Mouse (Mus musculus): ENCODE results near the gene Ppef2. TPM values are rescaled to one million over a fixed set of nuclear protein-coding genes. Genes with fewer than 3 reads are reported as not detected.

Ppef2 gene
- polyA plus RNA-seq, 1 experiment from 2014 or later: 0.57 TPM

- WGBS: 2% methylated on average over 54 of the region's 54 CpGs
- Histone ChIP-seq H3K4me3 (ENCODE audit: low read length) (peak within 1 kb of the TSS; percentile 74), H3K4me2 (ENCODE audit: low read depth, low read length) (peak within 1 kb of the TSS; percentile 85), H3K9ac (ENCODE audit: low read depth, low read length) (peak within 1 kb of the TSS; percentile 74), H3K9me3 (ENCODE audit: control insufficient read depth, low read length) (no peaks in the 10 kb centered on the region), H3K36me3 (ENCODE audit: control insufficient read depth, insufficient read depth, low read length) (no peaks in the 10 kb centered on the region), H3K27me3 (replicated peaks; ENCODE audit: control insufficient read depth, insufficient read depth, low read length) (no peaks in the 10 kb centered on the region), H3K4me1 (ENCODE audit: control insufficient read depth, insufficient read depth, low read length) (peaks cover 11% of the 10 kb centered on the region), H3K27ac (ENCODE audit: low read length) (peak within 1 kb of the TSS; percentile 82)
- peak; percentile 98 for ATAC-seq
Observed at GRCm38 (mm10) chr5:92277437-92278394, 21.6 kb upstream of the Ppef2 start, which contains the start of gene Naaa. Gene Naaa (minus strand): TSS chr5:92278170.

GRCm38 (mm10) chr5:92270496-92270895 lies 14.4 kb upstream of the Ppef2 start:
- Histone ChIP-seq H3K4me1 (ENCODE audit: control insufficient read depth, insufficient read depth, low read length) (no peaks in the 10 kb centered on the region), H3K4me3 (ENCODE audit: low read length) (no peak overlapping the region), H3K4me2 (ENCODE audit: low read depth, low read length) (no peak overlapping the region), H3K36me3 (ENCODE audit: control insufficient read depth, insufficient read depth, low read length) (no peaks in the 10 kb centered on the region), H3K27me3 (replicated peaks; ENCODE audit: control insufficient read depth, insufficient read depth, low read length) (no peaks in the 10 kb centered on the region), H3K9me3 (ENCODE audit: control insufficient read depth, low read length) (no peaks in the 10 kb centered on the region), H3K27ac (ENCODE audit: low read length) (no peak overlapping the region), H3K9ac (ENCODE audit: low read depth, low read length) (no peak overlapping the region)
- ATAC-seq: no peak
- 83% methylated on average over 7 of the region's 7 CpGs for WGBS

- Histone ChIP-seq H3K9me3 (ENCODE audit: control insufficient read depth, low read length) (no peaks in the 10 kb centered on the region), H3K27ac (ENCODE audit: low read length) (no peak overlapping the region), H3K9ac (ENCODE audit: low read depth, low read length) (no peak overlapping the region), H3K4me2 (ENCODE audit: low read depth, low read length) (no peak overlapping the region), H3K4me3 (ENCODE audit: low read length) (no peak overlapping the region), H3K4me1 (ENCODE audit: control insufficient read depth, insufficient read depth, low read length) (no peaks in the 10 kb centered on the region; the same call in 1 of the 2 replicates), H3K36me3 (ENCODE audit: control insufficient read depth, insufficient read depth, low read length) (no peaks in the 10 kb centered on the region), H3K27me3 (replicated peaks; ENCODE audit: control insufficient read depth, insufficient read depth, low read length) (no peaks in the 10 kb centered on the region)
- ATAC-seq: peak; percentile 67; the same call in 1 of the 2 replicates
- WGBS: 50% methylated on average over 4 of the region's 4 CpGs
Observed at GRCm38 (mm10) chr5:92263761-92264359, 7.8 kb upstream of the Ppef2 start.

- no peaks in the 10 kb centered on the region for H3K27me3 ChIP-seq (replicated peaks; ENCODE audit: control insufficient read depth, insufficient read depth, low read length)
- H3K27ac ChIP-seq (ENCODE audit: low read length): no peak overlapping the region
- 87% methylated on average over 8 of the region's 8 CpGs for WGBS
- no peak overlapping the region for H3K4me2 ChIP-seq (ENCODE audit: low read depth, low read length)
- H3K9me3 ChIP-seq (ENCODE audit: control insufficient read depth, low read length): no peaks in the 10 kb centered on the region
- no peak overlapping the region for H3K4me3 ChIP-seq (ENCODE audit: low read length)
- no peak overlapping the region for H3K9ac ChIP-seq (ENCODE audit: low read depth, low read length)
- ATAC-seq: no peak
- H3K4me1 ChIP-seq (ENCODE audit: control insufficient read depth, insufficient read depth, low read length): no peaks in the 10 kb centered on the region; the same call in 1 of the 2 replicates
- no peaks in the 10 kb centered on the region for H3K36me3 ChIP-seq (ENCODE audit: control insufficient read depth, insufficient read depth, low read length)
Observed at GRCm38 (mm10) chr5:92262646-92263045, 6.6 kb upstream of the Ppef2 start.

- Histone ChIP-seq H3K27ac (ENCODE audit: low read length) (no peak overlapping the region), H3K9me3 (ENCODE audit: control insufficient read depth, low read length) (no peaks in the 10 kb centered on the region), H3K4me3 (ENCODE audit: low read length) (no peak overlapping the region), H3K27me3 (replicated peaks; ENCODE audit: control insufficient read depth, insufficient read depth, low read length) (no peaks in the 10 kb centered on the region), H3K9ac (ENCODE audit: low read depth, low read length) (no peak overlapping the region), H3K4me2 (ENCODE audit: low read depth, low read length) (no peak overlapping the region), H3K4me1 (ENCODE audit: control insufficient read depth, insufficient read depth, low read length) (0 out of 2 replicates have a peak, but pooled peaks cover 3% of the 10 kb centered on the region), H3K36me3 (ENCODE audit: control insufficient read depth, insufficient read depth, low read length) (no peaks in the 10 kb centered on the region)
- 69% methylated on average over 6 of the region's 6 CpGs for WGBS
- ATAC-seq: no peak
Observed at GRCm38 (mm10) chr5:92254476-92254875, 1.6 kb downstream of the Ppef2 start.

- ATAC-seq: no peak
- Histone ChIP-seq H3K4me2 (ENCODE audit: low read depth, low read length) (no peak overlapping the region; the same call in 1 of the 2 replicates), H3K27me3 (replicated peaks; ENCODE audit: control insufficient read depth, insufficient read depth, low read length) (no peaks in the 10 kb centered on the region), H3K4me3 (ENCODE audit: low read length) (no peak overlapping the region), H3K9me3 (ENCODE audit: control insufficient read depth, low read length) (0 out of 2 replicates have a peak, but pooled peaks cover 4% of the 10 kb centered on the region), H3K9ac (ENCODE audit: low read depth, low read length) (no peak overlapping the region), H3K27ac (ENCODE audit: low read length) (no peak overlapping the region), H3K36me3 (ENCODE audit: control insufficient read depth, insufficient read depth, low read length) (no peaks in the 10 kb centered on the region), H3K4me1 (ENCODE audit: control insufficient read depth, insufficient read depth, low read length) (0 out of 2 replicates have a peak, but pooled peaks cover 3% of the 10 kb centered on the region)
- 27% methylated on average over 18 of the region's 18 CpGs for WGBS
Observed at GRCm38 (mm10) chr5:92252797-92253343, 3.2 kb downstream of the Ppef2 start.

GRCm38 (mm10) chr5:92252031-92252430 lies 4.0 kb downstream of the Ppef2 start:
- H3K4me2 ChIP-seq (ENCODE audit: low read depth, low read length): no peak overlapping the region
- H3K9ac ChIP-seq (ENCODE audit: low read depth, low read length): no peak overlapping the region
- no peaks in the 10 kb centered on the region for H3K27me3 ChIP-seq (replicated peaks; ENCODE audit: control insufficient read depth, insufficient read depth, low read length)
- no peak for ATAC-seq
- H3K9me3 ChIP-seq (ENCODE audit: control insufficient read depth, low read length): 0 out of 2 replicates have a peak, but pooled peaks cover 4% of the 10 kb centered on the region
- H3K4me1 ChIP-seq (ENCODE audit: control insufficient read depth, insufficient read depth, low read length): 0 out of 2 replicates have a peak, but pooled peaks cover 3% of the 10 kb centered on the region
- WGBS: 92% methylated on average over 6 of the region's 6 CpGs
- H3K36me3 ChIP-seq (ENCODE audit: control insufficient read depth, insufficient read depth, low read length): no peaks in the 10 kb centered on the region
- H3K4me3 ChIP-seq (ENCODE audit: low read length): no peak overlapping the region
- no peak overlapping the region for H3K27ac ChIP-seq (ENCODE audit: low read length)

GRCm38 (mm10) chr5:92248614-92249013 lies 7.5 kb downstream of the Ppef2 start:
- peak; percentile 40; the same call in 1 of the 2 replicates for ATAC-seq
- Histone ChIP-seq H3K36me3 (ENCODE audit: control insufficient read depth, insufficient read depth, low read length) (no peaks in the 10 kb centered on the region), H3K27ac (ENCODE audit: low read length) (no peak overlapping the region), H3K4me1 (ENCODE audit: control insufficient read depth, insufficient read depth, low read length) (no peaks in the 10 kb centered on the region), H3K9ac (ENCODE audit: low read depth, low read length) (no peak overlapping the region), H3K27me3 (replicated peaks; ENCODE audit: control insufficient read depth, insufficient read depth, low read length) (no peaks in the 10 kb centered on the region), H3K9me3 (ENCODE audit: control insufficient read depth, low read length) (0 out of 2 replicates have a peak, but pooled peaks cover 4% of the 10 kb centered on the region), H3K4me3 (ENCODE audit: low read length) (no peak overlapping the region), H3K4me2 (ENCODE audit: low read depth, low read length) (no peak overlapping the region)
- 79% methylated on average over 11 of the region's 11 CpGs for WGBS

- H3K27me3 ChIP-seq (replicated peaks; ENCODE audit: control insufficient read depth, insufficient read depth, low read length): no peaks in the 10 kb centered on the region
- no peak overlapping the region for H3K27ac ChIP-seq (ENCODE audit: low read length)
- no peaks in the 10 kb centered on the region for H3K36me3 ChIP-seq (ENCODE audit: control insufficient read depth, insufficient read depth, low read length)
- no peaks in the 10 kb centered on the region for H3K4me1 ChIP-seq (ENCODE audit: control insufficient read depth, insufficient read depth, low read length)
- H3K4me3 ChIP-seq (ENCODE audit: low read length): no peak overlapping the region
- no peak overlapping the region for H3K9ac ChIP-seq (ENCODE audit: low read depth, low read length)
- 91% methylated on average over 9 of the region's 9 CpGs for WGBS
- H3K4me2 ChIP-seq (ENCODE audit: low read depth, low read length): no peak overlapping the region
- ATAC-seq: no peak
- 0 out of 2 replicates have a peak, but pooled peaks cover 4% of the 10 kb centered on the region for H3K9me3 ChIP-seq (ENCODE audit: control insufficient read depth, low read length)
Observed at GRCm38 (mm10) chr5:92245483-92245882, 10.6 kb downstream of the Ppef2 start.
